Mouse (Mus musculus) Patski (cell line): Measurements from ENCODE around the gene Olfr1141. TPM values are rescaled to one million over a fixed set of nuclear protein-coding genes. Genes with fewer than 3 reads are reported as not detected.

Source experiments
- ATAC-seq: fragments of 100-300 bp; one replicate; pipeline ENCODE4 v1.8.0; 2021
- CTCF ChIA-PET: fragments of 350-600 bp; sonication (Branson Sonifier 250); formaldehyde crosslinking; loops from one replicate; lab custom pipeline; 2022; ENCODE audit warnings: inconsistent platforms; lab: Charles Lee
- POLR2A ChIA-PET: fragments of 350-600 bp; sonication (Branson Sonifier 250); formaldehyde crosslinking; loops from one replicate; lab custom pipeline; 2022; ENCODE audit warnings: antibody characterized with exemption, inconsistent platforms; lab: Charles Lee
- DNase-seq: peaks from one replicate; pipeline ENCODE4 v3.0.0-alpha.2; 2011; ENCODE audit warnings: low read depth, low spot score
- H3K27me3 ChIP-seq: fragments of 371-371 bp; one replicate; pipeline ENCODE4 v1.5.1; 2021
- CTCF ChIP-seq: fragments of 100-300 bp; IDR thresholded peaks from one replicate; pipeline ENCODE4 v1.5.1; 2021
- in situ Hi-C: fragments of 300-500 bp; cut with MboI; formaldehyde crosslinking; loops from 3 replicates; pipeline ENCODE4 v1.11.1; 2018; ENCODE audit warnings: low pct_unique_long_range_greater_than_20kb, mixed read lengths
- polyA plus RNA-seq: library from polyadenylated mRNA; unstranded; gene quantifications from one replicate; pipeline ENCODE4 v1.2.3, GENCODE M21; 2021

The Olfr1141 gene
- polyA plus RNA-seq = not detected

GRCm38 (mm10) chr2:87753891-87754290, at the start of gene Olfr1141:
Gene Olfr1141, minus strand, starts transcription at chr2:87753991.
- no peak for ATAC-seq
- POLR2A ChIA-PET = no interaction called here
- no peaks in the 10 kb centered on the region for H3K27me3 ChIP-seq
- DNase-seq = no peak
- no peak for TF ChIP-seq CTCF
- CTCF ChIA-PET = no interaction called here
- in situ Hi-C loops = no loop called here

GRCm38 (mm10) chr2:87800292-87800691, 46.5 kb upstream of the Olfr1141 start, which contains the start of gene Olfr1143:
Gene Olfr1143, plus strand, starts transcription at chr2:87800592.
- DNase-seq (no peak), ATAC-seq (no peak)
- no peaks in the 10 kb centered on the region for H3K27me3 ChIP-seq
- in situ Hi-C loops = no loop called here
- ChIA-PET POLR2A (no interaction called here), CTCF (no interaction called here)
- no peak for TF ChIP-seq CTCF

DNA sequence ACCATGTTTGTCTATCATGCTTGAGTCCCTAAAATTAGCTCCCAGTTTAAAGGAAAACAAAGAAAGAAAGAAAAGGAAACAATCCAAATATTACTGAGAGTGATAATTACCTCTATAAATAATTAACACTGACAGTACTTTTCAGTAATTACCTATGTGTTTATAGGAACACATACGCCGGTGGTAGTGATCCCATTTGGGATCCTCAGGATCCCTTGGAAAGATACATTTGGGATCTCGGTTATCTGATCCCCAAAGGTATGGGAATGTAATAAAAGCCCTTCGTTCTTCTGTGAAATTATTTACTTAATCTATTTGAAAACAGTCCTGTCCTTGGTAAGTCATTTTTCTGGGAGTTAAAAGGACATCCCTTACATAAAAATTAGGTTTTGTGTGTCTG, 25.4 kb upstream of the Olfr1141 start, which contains the start of gene Olfr152:
Gene Olfr152 (plus strand): TSS at position 301 of the 400 bp plus-strand sequence.
- TF ChIP-seq CTCF = no peak
- in situ Hi-C loops = no loop called here
- no peak for DNase-seq
- ChIA-PET POLR2A (no interaction called here), CTCF (no interaction called here)
- ATAC-seq = no peak
- no peaks in the 10 kb centered on the region for H3K27me3 ChIP-seq

GRCm38 (mm10) chr2:87776143-87776542, 22.4 kb upstream of the Olfr1141 start:
- ChIA-PET CTCF (no interaction called here), POLR2A (no interaction called here)
- TF ChIP-seq CTCF = no peak
- in situ Hi-C loops = no loop called here
- no peak for DNase-seq
- H3K27me3 ChIP-seq = no peaks in the 10 kb centered on the region
- ATAC-seq = no peak

GRCm38 (mm10) chr2:87743452-87743851, 10.3 kb downstream of the Olfr1141 start, which contains the start of gene Olfr1140:
Gene Olfr1140, plus strand, starts transcription at chr2:87743752.
- in situ Hi-C loops = no loop called here
- ChIA-PET CTCF (no interaction called here), POLR2A (no interaction called here)
- DNase-seq (no peak), ATAC-seq (no peak)
- TF ChIP-seq CTCF = no peak
- no peaks in the 10 kb centered on the region for H3K27me3 ChIP-seq

DNA sequence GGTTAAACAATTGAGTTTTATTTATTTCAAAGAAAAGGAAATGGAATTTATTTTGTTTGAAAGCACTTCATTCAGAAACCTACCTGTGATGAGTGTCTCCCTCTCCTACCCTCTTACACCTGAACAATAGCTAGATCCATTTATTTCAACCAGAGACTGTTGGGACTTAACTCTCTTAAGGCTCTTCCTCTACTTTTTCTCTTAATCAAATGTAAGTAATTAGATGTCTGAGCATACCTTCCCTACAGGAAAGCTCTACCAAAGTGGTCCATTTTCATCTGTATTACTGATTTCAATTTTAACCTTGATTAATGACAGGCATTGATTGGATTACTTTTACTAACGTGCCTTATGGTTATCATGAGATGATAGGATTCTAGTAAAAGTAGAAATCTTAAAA, 13.9 kb downstream of the Olfr1141 start, which contains the start of gene Olfr1138:
Gene Olfr1138 (minus strand): TSS at position 101 of the 400 bp plus-strand sequence.
- no peak for ATAC-seq
- no peaks in the 10 kb centered on the region for H3K27me3 ChIP-seq
- ChIA-PET POLR2A (no interaction called here), CTCF (interaction anchor here (0.7 kb wide), 1 partner anchor 561 kb away, joined by 3 read pairs; no protein-coding TSS in a partner anchor)
- TF ChIP-seq CTCF = no peak
- no peak for DNase-seq
- in situ Hi-C loops = no loop called here

- POLR2A ChIA-PET = no interaction called here
- ATAC-seq (no peak), DNase-seq (no peak)
- in situ Hi-C loops = no loop called here
- no peaks in the 10 kb centered on the region for H3K27me3 ChIP-seq
- no peak for TF ChIP-seq CTCF
- CTCF ChIA-PET = no interaction called here
These were observed 40.7 kb downstream of the Olfr1141 start, which contains the start of gene Olfr1137 for GRCm38 (mm10) chr2:87713079-87713478. Gene Olfr1137, minus strand, starts transcription at chr2:87713179.

Other genes starting within 250 kb of the Olfr1141 start
- gene Pramel6, start 247.4 kb downstream of the Olfr1141 start, polyA plus RNA-seq = not detected
- not detected for gene Olfr153, start 222.2 kb downstream of the Olfr1141 start, polyA plus RNA-seq
- gene Olfr1128, start 208.4 kb downstream of the Olfr1141 start, polyA plus RNA-seq = not detected
- gene Olfr1129, start 180.1 kb downstream of the Olfr1141 start, polyA plus RNA-seq = not detected
- not detected for gene Olfr1130, start 147.8 kb downstream of the Olfr1141 start, polyA plus RNA-seq
- gene Olfr1131, start 126.9 kb downstream of the Olfr1141 start, polyA plus RNA-seq = not detected
- gene Olfr1132, start 116.5 kb downstream of the Olfr1141 start, polyA plus RNA-seq = not detected
- gene Olfr1133, start 106.6 kb downstream of the Olfr1141 start, polyA plus RNA-seq = not detected
- gene Olfr1134, start 95.5 kb downstream of the Olfr1141 start, polyA plus RNA-seq = not detected
- gene Olfr1135, start 80.3 kb downstream of the Olfr1141 start, polyA plus RNA-seq = not detected
- not detected for gene Olfr1136, start 60.0 kb downstream of the Olfr1141 start, polyA plus RNA-seq
- not detected for gene Olfr1137, start 40.8 kb downstream of the Olfr1141 start, polyA plus RNA-seq
- not detected for gene Olfr1138, start 14.0 kb downstream of the Olfr1141 start, polyA plus RNA-seq
- not detected for gene Olfr1140, start 10.2 kb downstream of the Olfr1141 start, polyA plus RNA-seq
- not detected for gene Olfr152, start 25.5 kb upstream of the Olfr1141 start, polyA plus RNA-seq
- not detected for gene Olfr1143, start 46.6 kb upstream of the Olfr1141 start, polyA plus RNA-seq
- not detected for gene Olfr1145, start 55.8 kb upstream of the Olfr1141 start, polyA plus RNA-seq
- not detected for gene Olfr1148, start 76.5 kb upstream of the Olfr1141 start, polyA plus RNA-seq
- gene Olfr1150-ps1, start 90.0 kb upstream of the Olfr1141 start, polyA plus RNA-seq = not detected
- gene Olfr1151, start 101.9 kb upstream of the Olfr1141 start, polyA plus RNA-seq = not detected
- gene Olfr1152, start 112.5 kb upstream of the Olfr1141 start, polyA plus RNA-seq = 0.01 TPM
- gene Olfr1153, start 141.0 kb upstream of the Olfr1141 start, polyA plus RNA-seq = not detected
- gene Olfr1154, start 151.2 kb upstream of the Olfr1141 start, polyA plus RNA-seq = not detected
- gene Olfr1155, start 191.1 kb upstream of the Olfr1141 start, polyA plus RNA-seq = not detected
- gene Olfr1156, start 199.1 kb upstream of the Olfr1141 start, polyA plus RNA-seq = 0.01 TPM
- not detected for gene Olfr1157, start 214.3 kb upstream of the Olfr1141 start, polyA plus RNA-seq
- gene Olfr74, start 220.7 kb upstream of the Olfr1141 start, polyA plus RNA-seq = not detected
- gene Olfr1158, start 236.1 kb upstream of the Olfr1141 start, polyA plus RNA-seq = not detected